Mouse (Mus musculus) cerebellum, adult 8-10 months (tissue): ENCODE data around the gene Aldh8a1.
"Not testable (repeated sequence)": the region's sequence is repeated elsewhere in the genome, so short reads cannot be mapped to it uniquely, and the experiment has no call there.

Experiments
- DNase-seq: peaks from one replicate; pipeline ENCODE4 v3.0.0; 2022

Gene Aldh8a1

GRCm38 (mm10) chr10:21369586-21369985 is 7.5 kb upstream of the Aldh8a1 start:
- no peak for DNase-seq

GRCm38 (mm10) chr10:21372271-21372670 is 4.8 kb upstream of the Aldh8a1 start:
- DNase-seq = no peak

GRCm38 (mm10) chr10:21378196-21378944 is 1.3 kb downstream of the Aldh8a1 start:
- DNase-seq = no peak

- peak; percentile 12 for DNase-seq
Measured at GRCm38 (mm10) chr10:21382914-21383313, 5.8 kb downstream of the Aldh8a1 start.

GRCm38 (mm10) chr10:21385111-21385663 is 8.1 kb downstream of the Aldh8a1 start:
- no peak for DNase-seq

GRCm38 (mm10) chr10:21389075-21389474 is 12.0 kb downstream of the Aldh8a1 start:
- no peak for DNase-seq

GRCm38 (mm10) chr10:21390440-21390839 is 13.3 kb downstream of the Aldh8a1 start:
- DNase-seq = no peak

GRCm38 (mm10) chr10:21391286-21391685 is 14.2 kb downstream of the Aldh8a1 start:
- no peak for DNase-seq

- DNase-seq = no peak
Measured at GRCm38 (mm10) chr10:21393390-21393789, 16.3 kb downstream of the Aldh8a1 start.

GRCm38 (mm10) chr10:21395426-21396139 is 18.5 kb downstream of the Aldh8a1 start:
- DNase-seq = no peak

- not testable (repeated sequence) for DNase-seq
Measured at GRCm38 (mm10) chr10:21398873-21399425, 21.9 kb downstream of the Aldh8a1 start.

GRCm38 (mm10) chr10:21399622-21400021 is 22.5 kb downstream of the Aldh8a1 start:
- no peak for DNase-seq

- DNase-seq = no peak
Measured at GRCm38 (mm10) chr10:21400031-21400430, 22.9 kb downstream of the Aldh8a1 start.

- no peak for DNase-seq
Measured at GRCm38 (mm10) chr10:21400453-21400852, 23.4 kb downstream of the Aldh8a1 start.

- DNase-seq = no peak
Measured at GRCm38 (mm10) chr10:21401259-21401658, 24.2 kb downstream of the Aldh8a1 start.

- no peak for DNase-seq
Measured at GRCm38 (mm10) chr10:21404822-21405221, 27.7 kb downstream of the Aldh8a1 start.

- DNase-seq = no peak
Measured at GRCm38 (mm10) chr10:21405707-21406534, 28.8 kb downstream of the Aldh8a1 start.

- no peak for DNase-seq
Measured at GRCm38 (mm10) chr10:21410711-21411110, 33.6 kb downstream of the Aldh8a1 start.

GRCm38 (mm10) chr10:21411621-21412205 is 34.6 kb downstream of the Aldh8a1 start:
- DNase-seq = no peak

GRCm38 (mm10) chr10:21415031-21415430 is 37.9 kb downstream of the Aldh8a1 start:
- DNase-seq = no peak

- no peak for DNase-seq
Measured at GRCm38 (mm10) chr10:21416184-21416583, 39.1 kb downstream of the Aldh8a1 start.

- no peak for DNase-seq
Measured at GRCm38 (mm10) chr10:21419188-21419587, 42.1 kb downstream of the Aldh8a1 start.
